Mouse (Mus musculus) megakaryocyte, embryonic 14.5 days (primary cell): ENCODE measurements around the gene Gm20388.

Source experiments
- FLI1 ChIP-seq: IDR thresholded peaks from 2 replicates; pipeline ENCODE4 v1.6.1; 2012; ENCODE audit warnings: low read length, inconsistent platforms, mixed read lengths
- GATA1 ChIP-seq: IDR thresholded peaks from 3 replicates; pipeline ENCODE4 v1.6.1; 2012; ENCODE audit warnings: mixed read lengths, low read length, inconsistent platforms, borderline replicate concordance

- TF ChIP-seq FLI1 (no peak), GATA1 (no peak)
Observed at GRCm38 (mm10) chr8:120948620-120949491, 1038.2 kb downstream of the Gm20388 start.
